Mouse (Mus musculus) heart, postnatal 10 days (tissue): ENCODE measurements around the gene 4933402N22Rik. TPM values are rescaled to one million over a fixed set of nuclear protein-coding genes. Genes with fewer than 3 reads are reported as not detected.
"Not testable (repeated sequence)": the region's sequence is repeated elsewhere in the genome, so short reads cannot be mapped to it uniquely, and the experiment has no call there.

ENCODE experiments used
- DNase-seq, 2 experiments: peaks; one replicate each; pipeline ENCODE4 v3.0.0; 2021
- intact Hi-C: fragments of 180-260 bp; cut with DNase I; formaldehyde crosslinking; loops from one replicate; pipeline ENCODE4 v1.15.1; 2025
- total RNA-seq, 2 experiments: library from RNA; stranded (reverse); gene quantifications; 2 replicates each; pipeline ENCODE4 v1.2.3; 2021

Gene 4933402N22Rik
- total RNA-seq, result not detected

DNA sequence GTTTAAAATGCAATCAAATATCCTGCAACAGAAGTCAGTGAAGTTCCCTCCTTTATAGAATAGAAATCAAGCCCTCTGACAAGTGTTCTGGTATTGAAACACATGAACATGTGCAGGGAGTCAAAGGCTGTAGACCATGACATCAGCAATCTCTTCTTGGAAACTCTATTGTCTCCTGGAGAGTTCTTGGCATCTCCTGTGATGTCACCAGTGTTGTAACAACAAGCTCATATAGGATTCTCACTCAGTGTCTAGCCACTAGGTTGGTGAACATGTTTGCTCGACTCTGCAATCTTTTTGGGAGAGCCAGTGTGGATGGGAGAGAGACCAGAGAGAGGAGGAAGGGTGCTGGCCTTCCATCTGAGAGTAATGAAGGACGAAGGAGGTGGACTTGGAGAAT, at the start of gene 4933402N22Rik:
TSS of gene 4933402N22Rik (plus strand) at position 301 of the 400 bp plus-strand sequence.
- intact Hi-C loops, DNase-seq: not testable (repeated sequence)

DNA sequence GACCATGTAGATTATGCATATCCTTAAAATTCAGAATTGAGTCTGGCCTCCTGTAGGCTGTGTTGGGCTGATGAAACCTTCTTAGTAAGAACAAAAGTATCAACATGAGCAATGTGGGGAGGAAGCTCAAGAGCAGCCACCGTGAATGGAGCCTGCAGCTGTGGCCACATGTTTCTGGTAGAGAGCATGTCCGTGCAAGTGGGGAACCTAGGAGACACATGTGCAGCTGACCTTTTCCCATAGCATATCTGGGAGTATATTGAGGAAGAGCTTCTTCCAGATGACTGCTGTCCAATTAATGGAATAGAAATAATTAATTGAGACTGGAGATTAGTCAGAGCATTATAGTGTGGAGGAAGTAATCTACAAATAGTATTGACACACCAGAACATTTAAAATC, 5.9 kb downstream of the 4933402N22Rik start:
- intact Hi-C loops, DNase-seq: not testable (repeated sequence)

Other genes starting within 250 kb of the 4933402N22Rik start
- not detected for gene Gm8922, start 236.1 kb upstream of the 4933402N22Rik start, total RNA-seq
- not detected for gene Gm8926, start 147.5 kb upstream of the 4933402N22Rik start, total RNA-seq
- gene Gm6465, start 72.5 kb upstream of the 4933402N22Rik start, total RNA-seq, result not detected